Mouse (Mus musculus) bone marrow, adult 2 months (tissue): ENCODE measurements at regions not wholly inside any gene's neighbourhood (a gene's known extent, or its start where the extent isn't known, plus 50 kb on each side); places are given as distances from the start of the nearest gene placed in this dataset.

Experiments used
- CTCF ChIP-seq: fragments of 200-500 bp; IDR thresholded peaks from 2 replicates; pipeline ENCODE4 v1.5.1; 2011; ENCODE audit warnings: low read length, control low read depth; ENCODE audit not compliant: control insufficient read depth, insufficient read depth
- POLR2A ChIP-seq: fragments of 200-500 bp; IDR thresholded peaks from 2 replicates; pipeline ENCODE4 v1.6.1; 2011; ENCODE audit warnings: low read depth, mild to moderate bottlenecking, control low read depth, low read length, borderline replicate concordance; ENCODE audit not compliant: control insufficient read depth

DNA sequence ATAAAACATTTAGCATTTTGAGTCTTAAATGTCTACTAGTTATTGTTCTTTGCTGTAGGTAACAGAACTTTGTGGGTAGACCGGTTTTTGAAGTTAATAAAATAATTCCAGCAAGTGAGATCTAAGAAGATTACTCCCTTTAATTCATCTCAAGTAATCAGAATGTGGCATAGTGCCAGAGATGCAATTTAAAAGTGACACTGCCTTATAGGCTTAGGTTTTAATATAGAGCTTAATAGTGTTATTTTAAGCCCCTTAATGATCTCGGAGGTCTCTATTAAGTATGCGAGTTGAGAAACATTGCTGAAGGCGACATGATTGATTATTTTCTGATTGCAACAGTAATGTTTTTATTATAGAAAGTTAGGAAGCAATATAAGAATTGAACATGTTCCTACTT, 78.3 kb downstream of the Ccdc71l start:
- TF ChIP-seq POLR2A (no peak), CTCF (no peak)
